8 mouse cellular contexts compared by ENCODE assay signal in the genomic region with DNA sequence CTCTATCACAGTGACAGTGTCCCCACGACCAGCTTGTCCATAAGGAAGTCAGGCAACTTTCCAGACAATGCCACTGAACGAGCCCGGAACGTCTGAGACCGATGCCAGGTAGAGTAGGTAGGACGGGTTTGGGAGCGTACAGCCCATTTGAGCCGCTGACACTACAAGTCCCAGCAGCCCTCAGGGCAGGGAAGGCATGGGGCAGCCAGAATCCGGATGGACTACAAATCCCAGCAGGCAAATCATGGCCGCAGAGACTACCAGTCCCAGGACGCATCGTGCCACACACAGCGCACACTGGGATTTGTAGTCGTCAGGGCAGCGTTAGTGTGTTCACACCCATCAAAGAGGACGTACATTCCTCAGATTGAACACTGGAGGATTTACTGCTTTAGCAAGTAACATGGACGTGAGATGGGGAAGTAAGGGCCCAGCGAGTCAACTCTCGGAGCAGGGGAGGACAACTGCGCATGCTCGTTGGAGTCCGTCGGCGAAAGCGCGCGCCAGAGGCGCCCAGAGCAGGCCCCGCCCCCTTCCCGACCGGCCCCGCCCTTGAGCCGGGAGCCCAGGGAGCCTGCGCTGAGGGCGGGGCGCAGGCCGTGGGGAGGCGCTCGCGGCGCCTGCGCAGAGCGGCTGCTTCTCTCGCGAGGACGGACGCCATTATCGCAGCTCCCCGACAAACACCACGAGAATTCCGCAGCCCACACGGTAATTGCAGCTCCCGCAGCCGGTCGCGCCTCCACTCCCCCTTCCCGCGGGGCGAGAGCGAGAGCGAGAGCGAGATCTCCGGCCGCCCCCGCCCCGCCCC. TPM values are rescaled to one million over a fixed set of nuclear protein-coding genes. Genes with fewer than 3 reads are reported as not detected.
DNase-seq lines count a peak whose midpoint lies in the region; ATAC-seq and TF ChIP-seq lines count a peak whose summit lies in the region.

No protein-coding gene starts in this region.

- under 1% methylated on average over 60 of the region's 66 CpGs for WGBS in forebrain, embryonic 15.5 days
- whole genome bisulfite sequencing in lung, adult 2 months = under 1% methylated on average over 65 of the region's 66 CpGs

- peak overlapping the region; percentile 98 for H3K9ac ChIP-seq in ES-E14 (ENCODE audit: insufficient read depth, low read depth, low read length, poor library complexity, severe bottlenecking)
- peak overlapping the region; percentile 96 for H3K9ac ChIP-seq in forebrain, embryonic 15.5 days (replicated peaks)

- no peak for TF ChIP-seq CTCF in lung, adult 2 months (IDR thresholded peaks at IDR 0.05; ENCODE audit: insufficient read depth, low read length)

- TF ChIP-seq POLR2A in lung, adult 2 months (IDR thresholded peaks at IDR 0.05; ENCODE audit: borderline replicate concordance, extremely low read depth, low read depth, low read length) = peak; percentile 80

- intact Hi-C loops in heart, postnatal 25 days (cut with DNase I) = no loop called here

- no peaks in the 10 kb centered on the region for H3K27me3 ChIP-seq in forebrain, embryonic 15.5 days

- in situ Hi-C loops in ES-E14 (cut with MboI; ENCODE audit: low sequenced_read_pairs in 2 of 2, unreplicated experiment in 2 of 2) = no loop called here

- H3K4me1 ChIP-seq in ES-E14 (ENCODE audit: control insufficient read depth in 2 of 2, insufficient read depth in 2 of 2, low read length in 2 of 2, poor library complexity in 1 of 2) = peaks cover 0 to 36% of the 10 kb centered on the region in 2 experiments; a peak in 2 of 4 replicates
- H3K4me1 ChIP-seq in forebrain, embryonic 15.5 days = peaks cover 51% of the 10 kb centered on the region
- peaks cover 7% of the 10 kb centered on the region; the same call in 1 of the 2 replicates for H3K4me1 ChIP-seq in lung, adult 2 months (ENCODE audit: control insufficient read depth, insufficient read depth, low read length)

- DNase-seq in ES-E14 (ENCODE audit: low read depth, low spot score) = peak; percentile 97
- DNase-seq in cerebellum, adult 11-12 months = peak; percentile 99
- peak; percentile 97 for DNase-seq in heart, postnatal 25 days (ENCODE audit: low spot score)
- DNase-seq in layer of hippocampus, adult 18-20 months (ENCODE audit: low spot score in 2 of 2) = peak; percentile 96 to 99
- peak; percentile 99 for DNase-seq in lung, adult 2 months
- DNase-seq in thymus, adult 18-20 months = peak; percentile 94 to 97

- peak overlapping the region; percentile 65 to 94 for H3K4me3 ChIP-seq in ES-E14 (ENCODE audit: insufficient read depth in 1 of 2, low read depth in 1 of 2, low read length in 2 of 2, poor library complexity in 1 of 2, severe bottlenecking in 1 of 2)
- peak overlapping the region; percentile 87 for H3K4me3 ChIP-seq in forebrain, embryonic 15.5 days
- H3K4me3 ChIP-seq in lung, adult 2 months (replicated peaks; ENCODE audit: extremely low read depth, low read depth, low read length) = peak overlapping the region; percentile 93

- peak overlapping the region; percentile 87 for H3K27ac ChIP-seq in ES-E14 (ENCODE audit: insufficient read depth, low read depth, low read length, poor library complexity, severe bottlenecking)
- peak overlapping the region; percentile 96 for H3K27ac ChIP-seq in forebrain, embryonic 15.5 days (replicated peaks)

- peak; percentile 97 for ATAC-seq in forebrain, embryonic 15.5 days (replicated peaks)
- peak; percentile 88 for ATAC-seq in neutrophil, adult 5-6 weeks (ENCODE audit: extremely low read depth, insufficient number of reproducible peaks, low FRiP score, poor library complexity, severe bottlenecking)

- H3K36me3 ChIP-seq in ES-E14 (ENCODE audit: control insufficient read depth, insufficient read depth, low read length, poor library complexity, severe bottlenecking) = peaks cover 16% of the 10 kb centered on the region
- peaks cover 12% of the 10 kb centered on the region for H3K36me3 ChIP-seq in forebrain, embryonic 15.5 days

- no peaks in the 10 kb centered on the region for H3K9me3 ChIP-seq in ES-E14 (ENCODE audit: control insufficient read depth, insufficient read depth, low read depth, low read length)
- no peaks in the 10 kb centered on the region for H3K9me3 ChIP-seq in forebrain, embryonic 15.5 days

- H3K4me2 ChIP-seq in forebrain, embryonic 15.5 days (replicated peaks) = peak overlapping the region; percentile 89

TF ChIP-seq in ES-E14, 5 proteins besides CTCF, POLR2A, EP300 and RAD21:
- TF ChIP-seq ZNF384 (IDR thresholded peaks at IDR 0.05; ENCODE audit: low read depth, low read length) = no peak
- no peak for TF ChIP-seq ZC3H11A (IDR thresholded peaks at IDR 0.05; ENCODE audit: borderline replicate concordance, low read depth, low read length)
- TF ChIP-seq MAFK (IDR thresholded peaks at IDR 0.05; ENCODE audit: insufficient read depth, low read depth, low read length) = no peak
- peak; percentile 100 for TF ChIP-seq HCFC1 (IDR thresholded peaks at IDR 0.05; ENCODE audit: borderline replicate concordance, insufficient read depth, low read length)
- peak; percentile 97 for TF ChIP-seq CHD2 (IDR thresholded peaks at IDR 0.05; ENCODE audit: low read depth, low read length)

RNA-seq across cellular contexts. Expression of a gene that starts 0.6 kb away (rescaled TPM):
- 53.8 and 67.8 TPM in 2 replicates for total RNA-seq in ES-E14 (2012; rRNA removed)
- 64.8 and 65.3 TPM in 2 replicates for polyA plus RNA-seq in forebrain, embryonic 15.5 days (2015; fragmentation: Nextera tagmentation; extraction: Ambion mirVana)
- total RNA-seq in heart, postnatal 25 days (2021) = 10 to 100 TPM; 15.0 to 26.5 TPM
- 10 to 100 TPM; 49.9 to 58.2 TPM for total RNA-seq in layer of hippocampus, adult 18-20 months (2021)
- polyA plus RNA-seq in lung, adult 2 months (2012; rRNA removed) = 55.2 and 57.8 TPM in 2 replicates
- total RNA-seq in neutrophil, adult 5-6 weeks (2017) = 46.5 and 88.3 TPM in 2 replicates

RNA-seq across cellular contexts. Expression of a gene that starts 5.4 kb away (rescaled TPM):
- 0.18 and 0.37 TPM in 2 replicates for total RNA-seq in ES-E14 (2012; rRNA removed)
- 0.37 and 0.43 TPM in 2 replicates for polyA plus RNA-seq in forebrain, embryonic 15.5 days (2015; fragmentation: Nextera tagmentation; extraction: Ambion mirVana)
- total RNA-seq in heart, postnatal 25 days (2021) = not detected
- under 1 TPM; 0.25 to 0.54 TPM for total RNA-seq in layer of hippocampus, adult 18-20 months (2021)
- 0.18 and 0.26 TPM in 2 replicates for polyA plus RNA-seq in lung, adult 2 months (2012; rRNA removed)
- total RNA-seq in neutrophil, adult 5-6 weeks (2017) = not detected in 2 replicates

RNA-seq across cellular contexts. Expression of a gene that starts 42.7 kb away (rescaled TPM):
- 173 and 307 TPM in 2 replicates for total RNA-seq in ES-E14 (2012; rRNA removed)
- 39.2 and 45.8 TPM in 2 replicates for polyA plus RNA-seq in forebrain, embryonic 15.5 days (2015; fragmentation: Nextera tagmentation; extraction: Ambion mirVana)
- 1 to 10 TPM; 3.2 to 4.9 TPM for total RNA-seq in heart, postnatal 25 days (2021)
- 10 to 100 TPM; 52.8 to 55.7 TPM for total RNA-seq in layer of hippocampus, adult 18-20 months (2021)
- 11.4 and 12.1 TPM in 2 replicates for polyA plus RNA-seq in lung, adult 2 months (2012; rRNA removed)
- 4.5 and 4.9 TPM in 2 replicates for total RNA-seq in neutrophil, adult 5-6 weeks (2017)

Comparison
In these comparisons a context has a peak if more than half of its experiments do, and no peak if none do; other contexts are left out.
1. Peak in every context shown above with its lines: DNase-seq, ATAC-seq, H3K4me3 ChIP-seq and H3K27ac ChIP-seq.